Mouse (Mus musculus): ENCODE measurements around the gene Syngr3. TPM values are rescaled to one million over a fixed set of nuclear protein-coding genes. Genes with fewer than 3 reads are reported as not detected.
A peak's percentile ranks its signal among the peaks of the same experiment; 100 is the strongest.
"Not testable (repeated sequence)": the region's sequence is repeated elsewhere in the genome, so short reads cannot be mapped to it uniquely, and the experiment has no call there.

Gene Syngr3
- total RNA-seq (2022), result 1 to 10 TPM; 2.4 to 5.5 (median 3.8) TPM

GRCm38 (mm10) chr17:24689251-24690081, at the start of gene Syngr3:
Syngr3 (minus strand) TSS chr17:24689955.
- peak; percentile 3 for DNase-seq

- DNase-seq, result no peak
Observed at GRCm38 (mm10) chr17:24738238-24738637, 48.5 kb upstream of the Syngr3 start.

GRCm38 (mm10) chr17:24737135-24737810, 47.5 kb upstream of the Syngr3 start:
- no peak for DNase-seq

GRCm38 (mm10) chr17:24736330-24737051, 46.7 kb upstream of the Syngr3 start, which contains the start of gene Msrb1:
Msrb1 (plus strand) TSS chr17:24736642.
- peak; percentile 98 for DNase-seq

- DNase-seq, result no peak
Observed at GRCm38 (mm10) chr17:24735446-24735845, 45.7 kb upstream of the Syngr3 start.

GRCm38 (mm10) chr17:24734513-24734912, 44.8 kb upstream of the Syngr3 start:
- no peak for DNase-seq

- DNase-seq, result no peak
Observed at GRCm38 (mm10) chr17:24733434-24734050, 43.8 kb upstream of the Syngr3 start.

- no peak for DNase-seq
Observed at GRCm38 (mm10) chr17:24732233-24732935, 42.6 kb upstream of the Syngr3 start.

GRCm38 (mm10) chr17:24730787-24731186, 41.0 kb upstream of the Syngr3 start:
- no peak for DNase-seq

- no peak for DNase-seq
Observed at GRCm38 (mm10) chr17:24729067-24729466, 39.3 kb upstream of the Syngr3 start.

GRCm38 (mm10) chr17:24728184-24728583, 38.4 kb upstream of the Syngr3 start:
- no peak for DNase-seq

GRCm38 (mm10) chr17:24727618-24728017, 37.9 kb upstream of the Syngr3 start, which contains the start of gene Rpl3l:
Rpl3l (plus strand) TSS chr17:24727820.
- DNase-seq, result no peak

GRCm38 (mm10) chr17:24725637-24726390, 36.1 kb upstream of the Syngr3 start:
- no peak for DNase-seq

- DNase-seq, result peak; percentile 93
Observed at GRCm38 (mm10) chr17:24724184-24724583, 34.4 kb upstream of the Syngr3 start, which contains the start of gene Ndufb10. Ndufb10 (minus strand) TSS chr17:24724478.

- DNase-seq, result no peak
Observed at GRCm38 (mm10) chr17:24723881-24724180, 34.1 kb upstream of the Syngr3 start.

GRCm38 (mm10) chr17:24723122-24723880, 33.5 kb upstream of the Syngr3 start:
- DNase-seq, result no peak

GRCm38 (mm10) chr17:24722220-24722924, 32.6 kb upstream of the Syngr3 start:
- DNase-seq, result no peak

GRCm38 (mm10) chr17:24721383-24721955, 31.7 kb upstream of the Syngr3 start:
- not testable (repeated sequence) for DNase-seq

GRCm38 (mm10) chr17:24720616-24721015, 30.9 kb upstream of the Syngr3 start:
- not testable (repeated sequence) for DNase-seq
